Mouse (Mus musculus): ENCODE measurements at regions not wholly inside any gene's neighbourhood (a gene's known extent, or its start where the extent isn't known, plus 50 kb on each side); places are given as distances from the start of the nearest gene placed in this dataset.

DNA sequence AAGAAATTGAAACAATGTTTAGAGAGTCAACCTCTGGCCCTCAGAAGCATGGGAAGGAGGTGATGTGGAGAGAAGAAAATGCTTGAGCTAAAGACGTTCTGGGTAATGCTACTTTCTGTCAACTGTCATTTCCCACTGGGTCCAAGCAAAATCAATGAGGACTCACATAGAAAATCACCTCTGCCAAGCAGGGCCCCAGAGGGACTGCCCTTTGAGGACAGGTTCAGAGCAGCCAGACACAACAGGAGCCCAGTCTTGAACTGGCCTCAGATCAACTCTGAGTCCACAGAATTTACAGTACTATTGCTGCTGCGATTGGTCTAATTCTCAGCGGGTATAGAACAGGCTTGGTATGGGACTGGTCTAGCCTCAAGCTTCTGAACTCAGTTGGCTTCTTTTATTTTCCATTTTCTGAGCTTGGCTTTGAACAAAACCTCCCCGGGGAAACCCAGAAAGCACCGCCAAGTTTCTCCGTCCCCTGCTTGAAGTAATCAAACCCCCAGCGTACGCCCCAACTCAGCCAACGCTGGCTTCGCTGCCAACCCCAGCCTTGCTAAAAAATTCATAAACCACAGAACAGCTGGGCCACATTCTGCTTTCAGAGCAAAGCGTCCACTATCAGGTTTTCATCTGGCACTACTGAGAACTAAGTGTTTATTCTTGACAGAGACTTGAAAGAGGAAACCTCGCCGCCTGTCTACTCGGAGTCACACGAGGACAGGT is 322.8 kb upstream of the Spred2 start:
- TF ChIP-seq POLR2A (IDR thresholded peaks at IDR 0.05; ENCODE audit: insufficient read length, low read depth) (no peak), TCF12 (IDR thresholded peaks at IDR 0.05; ENCODE audit: insufficient read depth, poor library complexity, severe bottlenecking) (no peak), SRF (IDR thresholded peaks at IDR 0.05; ENCODE audit: control insufficient read depth, insufficient read length, low read depth) (no peak), CEBPB (IDR thresholded peaks at IDR 0.05; ENCODE audit: insufficient read depth, poor library complexity, severe bottlenecking) (no peak), MAX (IDR thresholded peaks at IDR 0.05; ENCODE audit: low read depth) (no peak)
